Mouse (Mus musculus): ENCODE data around the gene Cntnap2.

- TF ChIP-seq CTCF (IDR thresholded peaks at IDR 0.05; ENCODE audit: low read depth) (no peak), EP300 (IDR thresholded peaks at IDR 0.05; ENCODE audit: low read depth) (no peak)
These were observed 928.9 kb downstream of the Cntnap2 start for GRCm38 (mm10) chr6:45988051-45988450.
